Mouse (Mus musculus): ENCODE measurements around the gene Mtap.

Gene Mtap

DNA sequence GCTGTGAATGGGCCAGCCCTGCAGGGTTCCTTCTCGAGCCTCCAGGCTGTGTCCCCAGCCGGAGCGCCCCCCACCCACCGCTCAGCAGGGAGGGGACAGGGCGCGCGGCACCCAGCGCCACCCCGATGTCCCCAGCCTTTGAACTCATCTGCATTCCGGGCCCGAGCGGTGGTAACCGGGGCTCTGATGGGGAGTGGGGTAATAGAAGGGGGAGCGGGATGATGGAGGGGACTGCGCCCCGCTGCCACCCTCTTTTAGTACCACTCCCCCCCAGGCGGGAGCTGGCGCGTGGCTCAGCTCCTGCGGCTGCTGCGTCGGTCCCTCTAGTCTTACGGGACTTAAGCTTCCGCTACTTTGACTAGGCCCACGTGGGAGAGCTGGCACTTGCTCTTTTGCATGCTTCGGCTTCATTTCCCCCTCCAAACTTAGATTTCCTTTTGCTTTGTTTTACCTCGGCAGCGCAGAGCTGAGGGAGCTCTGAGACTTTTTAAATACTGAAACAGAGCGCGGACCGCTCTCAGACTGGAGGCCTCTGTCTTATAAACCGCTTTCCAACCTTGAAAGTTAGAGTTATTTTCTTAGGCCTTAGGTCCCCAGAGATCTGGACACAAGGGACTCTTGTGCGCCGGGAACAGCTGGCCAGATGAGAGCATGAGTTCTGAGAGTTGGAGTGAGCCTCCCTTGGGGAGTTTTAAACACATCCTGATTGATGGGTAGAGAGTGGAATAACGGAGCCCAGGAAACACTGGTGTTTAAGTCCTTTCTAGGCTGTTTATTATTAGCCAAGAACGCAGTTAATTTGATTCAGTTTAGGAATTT is 829 bp downstream of the Mtap start:
- DNase-seq (ENCODE audit: low spot score in 2 of 2) = peak in 1 of 2 experiments; percentile 50

DNA sequence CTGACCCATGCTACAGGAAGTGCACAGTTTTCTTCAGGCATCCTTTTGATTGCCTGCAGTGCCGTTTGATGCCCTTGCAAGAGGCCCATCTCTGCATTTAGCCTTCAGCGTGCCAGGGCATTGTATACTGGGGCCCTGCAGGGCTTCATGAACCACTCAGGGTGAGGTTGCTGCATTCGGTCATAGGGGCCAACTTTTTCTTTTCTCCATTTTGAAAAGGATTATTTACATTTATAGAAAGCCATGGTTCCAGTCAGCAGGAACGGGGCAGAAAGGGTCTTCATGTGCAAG is 1.4 kb downstream of the Mtap start:
- DNase-seq (ENCODE audit: low spot score in 2 of 2) = no peak

DNA sequence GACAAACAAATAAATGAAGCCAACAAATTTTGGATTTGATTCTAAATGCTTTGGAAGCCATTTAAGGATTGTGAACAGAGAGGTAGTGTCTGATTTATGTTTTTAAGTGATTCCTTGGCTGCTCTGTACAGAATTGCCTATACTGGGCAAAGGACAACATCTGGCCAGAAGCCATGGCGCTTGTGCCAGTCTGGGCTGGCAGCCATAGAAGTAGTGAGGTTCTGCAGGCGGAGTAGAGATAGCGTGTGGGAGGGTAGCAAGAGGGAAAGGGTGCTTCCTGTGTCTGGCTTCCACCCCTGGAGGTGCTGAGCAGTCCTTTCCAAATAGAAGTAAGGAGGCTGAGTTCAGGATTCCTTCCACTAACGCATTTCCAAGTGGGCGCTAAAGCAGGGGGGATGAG is 3.9 kb downstream of the Mtap start:
- DNase-seq (ENCODE audit: low spot score in 2 of 2) = no peak

DNA sequence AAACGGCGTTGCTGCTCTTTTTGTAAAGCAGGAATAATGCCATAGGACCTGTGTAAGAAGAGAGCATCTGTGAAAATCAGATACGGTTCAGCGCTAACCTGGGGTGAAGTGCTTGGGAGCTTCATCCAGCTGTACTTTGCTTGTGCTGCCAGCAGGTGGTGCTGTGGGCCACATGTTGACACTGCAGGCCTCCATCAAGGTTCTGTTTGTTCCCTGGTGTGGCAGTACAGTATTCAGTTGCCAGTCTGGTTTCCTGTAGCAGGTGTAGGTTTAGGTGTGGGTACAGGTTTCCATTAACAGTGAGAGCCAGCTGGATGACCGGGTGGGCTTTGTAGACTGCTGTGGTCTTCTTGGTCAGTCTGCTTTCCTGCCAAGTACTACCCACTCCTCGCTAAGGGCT is 8.5 kb downstream of the Mtap start:
- peak; percentile 57 to 75 for DNase-seq (ENCODE audit: low spot score in 2 of 2)

DNA sequence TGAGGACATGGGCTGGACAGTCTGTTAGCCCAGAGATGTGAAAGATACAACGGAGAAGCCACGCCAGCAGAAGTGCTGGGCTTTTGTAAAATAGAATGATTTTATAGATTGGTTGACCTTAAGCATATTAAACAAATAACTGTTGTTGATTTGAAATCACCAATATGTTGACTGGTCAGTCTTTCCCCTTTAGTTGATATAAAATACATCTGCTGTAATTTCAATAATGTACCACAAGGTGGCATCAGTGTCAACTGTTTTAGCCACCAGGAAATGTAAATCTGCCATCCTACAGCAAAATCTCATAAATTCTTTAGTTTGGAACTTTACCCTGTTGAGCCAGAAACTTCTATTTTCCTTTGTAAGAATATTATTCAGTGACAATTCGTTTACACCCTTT is 9.4 kb downstream of the Mtap start:
- DNase-seq (ENCODE audit: low spot score in 2 of 2) = peak in 1 of 2 experiments; percentile 9

DNA sequence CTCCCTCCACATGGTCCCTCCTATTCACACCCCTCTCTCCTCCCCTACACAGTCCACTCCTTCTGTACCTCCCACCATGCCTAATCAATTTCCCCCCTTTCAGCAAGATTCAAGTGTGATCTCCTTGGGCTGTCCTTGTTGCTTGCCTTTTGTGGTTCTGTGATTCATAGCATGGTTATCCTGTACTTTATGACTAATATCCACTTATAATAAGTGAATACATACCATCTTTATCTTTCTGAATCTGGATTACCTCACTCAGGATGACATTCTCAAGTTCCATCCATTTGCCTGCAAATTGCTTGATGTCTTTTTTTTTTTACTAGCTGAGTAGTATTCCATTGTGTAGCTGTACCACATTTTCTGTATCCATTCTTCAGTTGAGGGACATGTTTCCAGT is 12.3 kb downstream of the Mtap start:
- no peak for DNase-seq (ENCODE audit: low spot score in 2 of 2)

DNA sequence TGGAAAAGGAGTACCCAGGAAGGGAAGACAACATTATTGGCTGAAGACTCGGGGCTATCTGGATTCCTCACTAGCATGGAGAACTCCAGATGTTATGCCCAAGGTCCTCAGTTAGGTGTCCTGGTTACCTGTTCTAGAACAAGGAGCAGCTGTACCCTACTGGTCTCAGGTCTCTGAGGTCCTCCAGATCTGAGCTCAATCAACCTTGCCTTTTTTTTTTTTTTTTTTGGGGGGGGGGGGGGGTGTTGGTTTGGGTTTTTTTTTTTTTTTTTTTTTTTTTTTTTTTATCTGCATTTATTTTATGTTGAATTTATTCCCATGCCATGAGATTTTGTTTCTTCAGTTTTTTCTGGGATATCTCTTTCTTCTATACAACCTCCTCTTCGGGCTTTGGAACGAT is 24.5 kb downstream of the Mtap start:
- DNase-seq (ENCODE audit: low spot score in 2 of 2) = no peak

DNA sequence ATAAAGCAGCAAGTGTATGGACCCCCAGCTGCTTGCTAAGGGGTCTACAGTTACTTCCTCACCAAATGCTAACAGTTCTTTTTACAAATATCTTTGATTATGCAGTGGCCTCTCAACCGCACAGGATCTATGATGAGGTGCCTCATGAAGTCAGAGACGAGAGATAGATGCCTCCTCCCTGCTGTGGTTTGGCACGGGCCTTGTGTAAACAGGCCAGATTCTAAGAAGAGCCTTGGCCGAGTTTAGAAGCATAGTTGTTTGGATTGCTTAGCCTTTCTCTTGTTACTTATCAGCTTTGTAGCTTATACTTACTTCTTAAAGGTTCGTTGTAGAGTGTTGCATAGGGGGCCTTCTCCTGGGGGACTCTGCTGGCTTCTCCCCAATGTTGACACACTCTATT is 25.6 kb downstream of the Mtap start:
- no peak for DNase-seq (ENCODE audit: low spot score in 2 of 2)

DNA sequence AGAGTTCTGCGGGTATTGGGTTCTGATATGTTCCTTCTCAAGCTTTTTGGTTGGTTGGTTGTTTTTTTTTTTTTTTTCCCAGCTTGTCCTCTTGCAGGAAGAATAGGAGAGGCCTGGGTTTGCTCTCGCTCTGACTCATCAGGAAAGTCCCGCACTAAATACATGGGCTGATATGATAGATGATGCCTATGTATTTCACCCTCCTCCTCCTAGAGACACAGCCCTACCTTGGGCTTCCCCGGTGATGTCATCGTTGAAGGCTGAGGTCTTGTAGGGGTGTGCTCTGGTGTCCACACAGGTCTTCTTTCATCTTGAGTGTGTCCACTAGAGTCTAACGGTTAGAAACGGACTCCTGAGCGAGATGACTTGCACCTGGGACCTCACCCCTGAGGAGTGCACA is 26.7 kb downstream of the Mtap start:
- DNase-seq (ENCODE audit: low spot score in 2 of 2) = no peak

DNA sequence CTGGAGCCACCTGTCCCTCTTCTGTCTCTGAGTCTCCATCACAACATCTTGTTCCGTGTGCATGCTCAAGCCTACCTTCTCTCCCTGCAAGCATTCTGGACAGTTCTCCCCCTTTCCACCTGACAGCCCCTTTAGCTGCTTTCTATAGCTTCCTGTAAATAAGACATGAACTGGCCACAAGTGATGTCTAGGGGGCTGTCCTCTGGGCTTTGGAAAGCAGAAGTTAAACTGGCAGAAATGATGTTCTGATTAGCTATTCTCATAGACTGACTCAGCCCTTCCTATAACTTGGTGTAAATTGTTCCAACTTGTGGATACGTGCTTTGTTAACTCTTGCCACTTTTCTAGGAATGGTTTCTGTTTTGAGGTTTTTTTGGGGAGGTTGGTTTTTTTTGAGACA is 27.8 kb downstream of the Mtap start:
- DNase-seq (ENCODE audit: low spot score in 2 of 2) = no peak

DNA sequence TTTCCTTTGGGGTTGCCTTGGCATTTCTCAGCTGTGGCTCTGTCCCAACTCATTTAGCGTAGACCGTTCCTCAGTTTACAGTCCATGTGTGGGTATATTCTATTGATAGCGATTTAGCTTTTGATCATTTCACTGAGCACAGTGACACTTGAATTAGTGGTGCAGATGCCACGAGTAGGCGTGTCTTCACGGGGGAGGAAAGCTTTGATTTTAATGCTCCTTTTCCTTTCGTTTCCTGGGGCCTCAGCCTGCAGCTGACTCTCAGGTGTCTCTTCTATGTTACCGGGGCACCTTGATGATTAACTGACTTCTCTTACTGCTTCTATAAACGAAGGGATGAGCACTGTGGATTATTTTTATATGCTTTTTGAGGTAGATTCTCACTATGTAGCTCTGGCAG is 32.0 kb downstream of the Mtap start:
- no peak for DNase-seq (ENCODE audit: low spot score in 2 of 2)

DNA sequence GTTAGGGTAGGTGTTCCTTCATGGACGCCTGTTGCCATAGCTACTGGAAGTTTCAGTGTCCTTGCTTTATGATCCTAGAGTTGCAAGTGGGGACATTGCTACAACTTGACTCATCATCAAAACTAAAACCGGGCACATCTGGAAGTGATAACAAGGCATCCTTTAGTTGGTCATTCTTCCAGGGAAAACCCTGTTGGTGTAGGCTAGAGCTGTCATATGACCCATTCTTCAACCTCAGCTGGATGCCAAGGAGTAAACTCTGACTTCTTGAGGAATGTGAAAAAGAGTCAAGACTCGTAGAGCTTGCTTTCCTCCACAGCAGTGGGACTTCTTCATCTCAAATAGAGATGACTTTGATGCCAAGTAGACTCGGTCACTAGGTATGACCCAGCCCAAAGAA is 32.8 kb downstream of the Mtap start:
- no peak for DNase-seq (ENCODE audit: low spot score in 2 of 2)

DNA sequence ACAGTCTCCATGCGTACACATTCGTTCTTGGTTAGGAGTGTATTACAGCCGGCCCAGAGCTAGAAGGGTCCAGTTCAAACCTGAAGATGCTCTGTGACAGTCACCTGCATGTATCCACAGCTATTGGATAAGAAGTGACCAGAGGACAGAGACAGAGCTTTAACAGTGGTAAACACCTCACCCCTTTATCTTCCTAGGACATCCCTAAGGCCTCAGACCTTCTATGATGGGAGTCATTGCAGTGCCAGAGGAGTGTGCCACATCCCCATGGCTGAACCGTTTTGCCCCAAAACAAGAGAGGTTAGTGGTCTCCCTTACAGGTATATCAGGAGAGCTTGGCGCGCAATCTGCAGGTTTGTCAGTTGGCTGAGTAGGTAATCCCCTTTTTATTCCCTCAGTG is 34.0 kb downstream of the Mtap start:
- no peak for DNase-seq (ENCODE audit: low spot score in 2 of 2)

DNA sequence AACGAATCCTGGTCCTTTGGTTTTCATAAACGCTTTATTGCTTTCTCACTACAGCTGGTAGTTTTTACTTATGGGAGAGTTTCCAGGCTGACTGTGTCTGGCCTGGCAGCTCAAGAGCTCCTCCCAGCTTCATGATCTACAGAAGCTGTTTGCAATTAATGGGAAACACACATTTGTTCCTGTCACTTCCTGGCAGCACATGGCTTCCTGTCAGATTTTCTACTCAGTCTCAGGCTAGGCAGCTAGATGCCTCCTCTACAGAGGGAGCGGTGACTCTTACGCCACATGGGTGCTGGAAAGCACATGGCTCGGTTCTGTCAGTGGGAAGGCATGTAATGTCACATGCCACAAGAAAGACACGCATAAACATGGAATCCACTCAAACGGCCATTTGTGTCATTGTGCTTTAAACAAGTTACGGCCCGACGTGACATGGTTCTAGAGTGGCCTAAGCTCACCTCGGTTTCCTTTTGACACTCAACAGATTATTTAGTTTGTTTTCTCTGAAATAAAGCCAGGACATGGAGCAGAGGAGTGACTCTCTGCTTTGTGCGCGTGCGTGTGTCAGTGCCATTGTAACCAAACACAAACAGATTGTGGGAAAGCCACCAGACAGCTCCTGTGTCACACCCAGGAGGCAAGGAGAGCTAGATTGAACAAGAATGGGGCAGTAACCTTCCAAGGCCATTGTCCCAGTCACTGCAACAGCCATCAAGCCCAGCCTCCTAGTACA is 36.1 kb downstream of the Mtap start:
- no peak for DNase-seq (ENCODE audit: low spot score in 2 of 2)

DNA sequence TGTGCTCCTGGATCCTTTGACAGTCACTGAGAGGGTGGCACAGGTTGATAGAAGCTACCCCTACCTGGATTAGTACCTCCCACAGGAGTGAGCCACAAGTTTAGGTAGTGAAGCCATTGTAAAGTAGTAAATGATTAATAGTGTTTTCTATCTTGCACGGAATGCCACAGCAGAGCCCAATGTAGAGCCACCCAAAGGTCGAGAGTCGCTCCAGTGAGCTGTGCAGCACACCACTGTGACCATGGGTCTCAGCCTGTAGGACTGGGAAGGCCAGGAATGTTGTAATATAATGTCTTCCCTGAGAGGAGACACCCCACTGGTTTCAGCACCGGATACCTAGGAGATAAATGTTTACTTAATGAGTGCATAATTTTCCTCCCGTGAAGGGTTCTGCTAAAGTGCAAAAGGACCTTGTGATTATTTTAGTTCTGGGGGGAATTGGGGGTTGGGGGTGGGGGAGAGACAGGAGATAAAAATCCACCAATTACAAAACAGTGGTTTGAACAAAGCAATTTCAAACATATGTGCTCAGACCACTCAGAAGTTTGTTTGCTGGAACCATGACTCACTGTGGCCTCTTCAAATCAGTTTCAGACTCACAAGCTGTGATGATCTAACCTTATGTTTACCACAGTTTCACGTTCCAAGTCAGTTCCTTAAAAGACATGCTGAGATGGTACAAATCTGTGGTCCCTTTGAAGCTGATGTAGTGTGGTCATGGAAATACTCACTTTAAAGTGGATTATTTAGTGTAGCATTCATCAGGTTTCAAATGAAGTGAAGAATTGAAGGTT is 40.8 kb downstream of the Mtap start:
- no peak for DNase-seq (ENCODE audit: low spot score in 2 of 2)

DNA sequence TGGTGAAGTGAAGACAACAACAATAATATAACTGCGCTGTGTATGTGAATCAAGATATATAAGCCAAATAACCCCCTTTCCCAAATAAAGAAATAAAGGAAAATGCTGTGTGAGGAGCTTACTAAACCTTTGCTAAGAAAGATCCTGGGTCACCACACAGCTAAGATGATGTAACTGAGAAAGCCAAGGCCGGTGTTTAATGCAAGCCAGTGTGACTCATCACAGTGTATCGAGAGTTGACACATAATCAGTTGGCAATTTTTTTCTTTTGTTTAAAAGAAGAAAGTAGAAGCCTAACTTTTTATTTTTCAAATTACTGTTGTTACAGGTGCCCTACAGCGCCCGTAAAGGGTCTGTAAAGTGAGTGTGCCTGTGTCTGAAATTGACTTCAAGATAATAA is 43.2 kb downstream of the Mtap start:
- DNase-seq (ENCODE audit: low spot score in 2 of 2) = no peak

DNA sequence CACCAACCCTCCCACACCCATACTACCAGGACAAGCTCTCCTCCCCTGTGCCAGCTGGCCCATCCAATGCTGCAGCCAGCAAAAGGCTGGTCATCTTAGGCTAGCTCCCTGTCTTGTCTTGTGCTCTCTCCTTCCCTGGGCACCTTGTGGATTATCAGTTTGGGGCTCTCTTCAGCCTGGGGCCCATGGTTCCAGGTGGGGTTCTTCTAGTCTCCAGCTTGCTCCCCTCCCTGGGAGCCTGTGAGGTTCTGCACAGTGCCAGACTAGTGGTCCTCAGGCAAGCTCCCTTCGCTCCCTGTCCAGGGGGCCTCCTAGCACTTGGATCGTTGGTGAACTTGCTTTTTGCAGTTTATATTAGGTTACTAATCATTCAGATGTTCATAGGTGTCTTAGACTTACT is 44.7 kb downstream of the Mtap start:
- no peak for DNase-seq (ENCODE audit: low spot score in 2 of 2)

DNA sequence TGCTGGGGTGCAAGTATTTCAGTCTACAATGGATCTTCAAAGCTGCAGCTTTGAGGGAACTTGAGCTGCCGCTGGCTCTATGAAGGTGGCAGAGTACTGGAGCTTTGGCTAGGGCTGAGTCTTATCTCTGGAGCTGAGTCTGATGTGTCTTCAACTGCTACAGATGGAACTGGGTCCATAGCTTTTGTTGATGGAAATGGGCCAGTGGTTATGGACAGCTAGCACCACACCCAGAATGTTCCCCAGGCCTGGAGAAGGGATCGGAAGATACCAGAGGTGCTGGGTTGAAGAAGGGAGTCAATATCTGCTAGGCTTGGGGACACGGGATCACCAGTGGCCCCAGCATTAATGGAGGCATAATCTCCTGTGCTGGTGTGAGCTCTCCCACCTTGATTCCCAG is 45.6 kb downstream of the Mtap start:
- no peak for DNase-seq (ENCODE audit: low spot score in 2 of 2)

DNA sequence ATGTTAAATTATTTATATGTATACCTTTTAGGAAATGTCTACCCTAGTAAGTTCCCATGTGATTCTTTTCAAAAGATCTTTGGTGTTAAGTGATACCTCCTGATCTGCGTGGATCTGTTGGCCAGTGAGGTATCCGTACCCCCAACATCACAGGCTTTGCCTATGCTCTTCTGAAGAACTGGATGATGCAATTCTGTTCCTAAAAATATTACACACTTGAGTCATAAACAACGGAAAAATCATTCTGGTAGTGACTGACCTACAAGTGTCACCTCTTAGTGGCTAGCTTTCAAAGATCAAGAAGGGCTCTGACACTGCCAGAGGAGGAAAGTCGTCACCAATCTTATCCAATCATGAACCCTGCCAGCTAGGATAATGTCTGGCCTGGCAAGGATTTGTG is 58.6 kb downstream of the Mtap start:
- no peak for DNase-seq (ENCODE audit: low spot score in 2 of 2)

DNA sequence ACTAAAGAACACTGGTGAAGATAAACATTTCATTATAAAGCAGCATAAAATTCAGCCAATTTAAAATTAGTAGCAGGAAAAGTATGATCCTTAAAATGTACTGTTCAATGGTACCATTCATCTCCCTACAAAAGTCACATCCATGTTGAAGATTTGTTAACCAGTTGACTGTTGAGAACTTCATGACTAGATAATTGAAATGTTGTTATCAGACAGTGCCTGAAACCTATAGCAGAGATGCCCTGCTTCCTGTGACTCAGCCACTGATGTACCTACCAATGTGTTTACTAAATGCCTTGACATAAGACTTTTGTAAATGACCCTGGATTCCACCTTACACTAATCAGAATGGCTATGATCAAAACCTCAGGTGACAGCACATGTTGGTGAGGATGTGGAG is 60.2 kb downstream of the Mtap start:
- DNase-seq (ENCODE audit: low spot score in 2 of 2) = no peak

DNA sequence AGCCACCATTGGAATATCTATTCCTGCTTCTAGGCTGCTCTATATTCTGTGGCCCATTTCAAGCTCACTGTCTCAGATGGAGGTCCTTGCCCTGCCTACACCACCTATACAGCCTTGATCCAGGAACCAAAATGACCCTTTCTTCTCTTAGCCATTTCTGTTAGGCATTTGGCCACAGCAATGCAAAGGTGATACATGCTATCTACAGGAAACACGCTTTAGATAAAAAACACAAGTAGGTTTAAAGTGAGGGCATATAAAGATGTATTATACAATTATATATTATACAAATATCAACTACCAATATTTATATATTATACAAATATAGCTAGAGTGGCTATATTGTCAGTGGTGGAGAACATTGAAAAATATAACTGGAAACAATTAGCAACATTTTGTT is 63.9 kb downstream of the Mtap start:
- DNase-seq (ENCODE audit: low spot score in 2 of 2) = no peak

DNA sequence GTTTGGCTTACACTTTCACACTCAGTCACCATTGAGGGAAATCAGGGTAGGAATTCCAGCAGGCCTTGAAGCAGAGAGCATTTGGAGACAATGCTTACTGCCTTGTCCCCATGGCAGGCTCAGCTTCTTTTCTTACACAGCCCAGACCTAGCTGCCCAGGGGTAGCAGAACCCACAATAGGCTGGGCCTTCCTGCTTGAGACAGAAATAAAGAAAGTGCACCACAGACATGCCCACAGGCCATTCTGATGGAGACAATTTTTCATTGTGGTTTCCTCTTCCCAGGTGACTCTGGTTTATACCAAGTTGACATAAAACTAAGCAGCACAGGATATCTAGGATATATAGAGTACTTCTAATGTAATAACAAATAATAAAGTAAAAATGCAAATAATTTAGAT is 72.4 kb downstream of the Mtap start:
- DNase-seq (ENCODE audit: low spot score in 2 of 2) = no peak

DNA sequence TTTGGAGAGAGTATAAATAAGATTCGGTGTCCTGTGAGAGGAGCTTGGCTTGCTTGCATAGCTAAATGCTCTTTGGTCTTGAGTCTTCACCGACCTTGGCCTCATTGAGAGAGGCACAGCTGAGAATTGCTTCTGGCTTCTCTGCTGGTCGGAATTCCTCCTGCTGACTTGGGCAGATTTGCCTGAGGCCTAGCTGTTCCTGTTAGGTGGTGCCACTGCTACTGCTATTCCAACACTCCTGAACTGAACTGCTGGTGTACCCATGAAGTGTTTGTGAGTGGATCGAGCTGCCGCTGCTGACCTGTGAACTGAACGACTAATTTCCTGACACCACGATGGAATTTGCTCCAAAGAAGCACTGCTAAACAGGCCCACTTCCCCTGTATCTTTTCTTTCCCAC is 73.4 kb downstream of the Mtap start:
- DNase-seq (ENCODE audit: low spot score in 2 of 2) = no peak
